Mouse (Mus musculus) frontal cortex, adult (tissue): ENCODE measurements around the gene Celsr3.

Source experiments
- ATAC-seq: cut with Nextera tagmentation; 2 replicates; pipeline ENCODE4 v1.9.2; 2017; ENCODE audit warnings: mild to moderate bottlenecking, moderate library complexity, mixed read lengths; ENCODE audit not compliant: low TSS enrichment

Celsr3 gene

GRCm38 (mm10) chr9:108806831-108807230 lies 19.3 kb upstream of the Celsr3 start:
- ATAC-seq = no peak

GRCm38 (mm10) chr9:108807674-108808073 lies 18.4 kb upstream of the Celsr3 start:
- no peak for ATAC-seq

- peak; percentile 80 for ATAC-seq
Measured at GRCm38 (mm10) chr9:108808163-108808665, 17.9 kb upstream of the Celsr3 start, which contains the start of gene Nckipsd. Nckipsd (plus strand) TSS chr9:108808368.

- ATAC-seq = no peak
Measured at GRCm38 (mm10) chr9:108809188-108809587, 16.9 kb upstream of the Celsr3 start.

- ATAC-seq = no peak
Measured at GRCm38 (mm10) chr9:108809723-108810122, 16.4 kb upstream of the Celsr3 start.

GRCm38 (mm10) chr9:108810516-108810915 lies 15.6 kb upstream of the Celsr3 start:
- ATAC-seq = no peak

GRCm38 (mm10) chr9:108815557-108815956 lies 10.6 kb upstream of the Celsr3 start:
- ATAC-seq = peak; percentile 77

GRCm38 (mm10) chr9:108819495-108819894 lies 6.6 kb upstream of the Celsr3 start:
- no peak for ATAC-seq

GRCm38 (mm10) chr9:108820077-108820476 lies 6.0 kb upstream of the Celsr3 start:
- no peak for ATAC-seq

- ATAC-seq = peak; percentile 20
Measured at GRCm38 (mm10) chr9:108824144-108824685, 1.9 kb upstream of the Celsr3 start.

- peak; percentile 72 for ATAC-seq
Measured at GRCm38 (mm10) chr9:108824755-108825413, 1.2 kb upstream of the Celsr3 start.

- no peak for ATAC-seq
Measured at GRCm38 (mm10) chr9:108826700-108827340, 700 bp downstream of the Celsr3 start.

- no peak for ATAC-seq
Measured at GRCm38 (mm10) chr9:108827454-108827853, 1.3 kb downstream of the Celsr3 start.

GRCm38 (mm10) chr9:108827906-108828305 lies 1.8 kb downstream of the Celsr3 start:
- ATAC-seq = no peak

GRCm38 (mm10) chr9:108831637-108832036 lies 5.5 kb downstream of the Celsr3 start:
- no peak for ATAC-seq

- peak; percentile 77 for ATAC-seq
Measured at GRCm38 (mm10) chr9:108832390-108833108, 6.4 kb downstream of the Celsr3 start.

- peak; percentile 87 for ATAC-seq
Measured at GRCm38 (mm10) chr9:108842989-108843388, 16.9 kb downstream of the Celsr3 start.

- no peak for ATAC-seq
Measured at GRCm38 (mm10) chr9:108845390-108845789, 19.3 kb downstream of the Celsr3 start.

GRCm38 (mm10) chr9:108847374-108847773 lies 21.3 kb downstream of the Celsr3 start:
- ATAC-seq = no peak

GRCm38 (mm10) chr9:108848419-108848818 lies 22.3 kb downstream of the Celsr3 start:
- ATAC-seq = no peak

GRCm38 (mm10) chr9:108852976-108853375 lies 26.9 kb downstream of the Celsr3 start, which contains the start of gene Slc26a6:
Slc26a6 (plus strand) TSS chr9:108853283.
- ATAC-seq = no peak

- ATAC-seq = peak; percentile 84
Measured at GRCm38 (mm10) chr9:108853635-108854240, 27.6 kb downstream of the Celsr3 start.
